Mouse (Mus musculus) limb, embryonic 11.5 days (tissue): ENCODE data around the gene Tbxas1. TPM values are rescaled to one million over a fixed set of nuclear protein-coding genes. Genes with fewer than 3 reads are reported as not detected.
A peak's percentile ranks its signal among the peaks of the same experiment; 100 is the strongest.

ENCODE experiments used
- ATAC-seq: fragments of 200-750 bp; cut with Nextera tagmentation; 2 replicates; pipeline ENCODE4 v1.8.0; 2017; ENCODE audit warnings: low read depth; ENCODE audit not compliant: insufficient number of reproducible peaks, low FRiP score, low TSS enrichment
- DNase-seq: peaks from one replicate; pipeline ENCODE4 v3.0.0-alpha.2; 2015; ENCODE audit warnings: low spot score
- H3K27ac ChIP-seq: fragments of 300-500 bp; sonication (generic); replicated peaks from 2 replicates; pipeline ENCODE4 v1.5.1; 2014; ENCODE audit warnings: low read depth, mild to moderate bottlenecking, low read length
- H3K27me3 ChIP-seq: fragments of 300-500 bp; sonication (generic); 2 replicates; pipeline ENCODE4 v1.6.1; 2014; ENCODE audit warnings: mild to moderate bottlenecking, low read length, mixed read lengths; ENCODE audit not compliant: control insufficient read depth, insufficient read depth
- H3K36me3 ChIP-seq: fragments of 300-500 bp; sonication (generic); 2 replicates; pipeline ENCODE4 v1.6.1; 2014; ENCODE audit warnings: mild to moderate bottlenecking, low read length, moderate library complexity, mixed read lengths; ENCODE audit not compliant: control insufficient read depth, insufficient read depth
- H3K4me1 ChIP-seq: fragments of 300-500 bp; sonication (generic); 2 replicates; pipeline ENCODE4 v1.6.1; 2014; ENCODE audit warnings: low read length, mixed read lengths; ENCODE audit not compliant: control insufficient read depth, insufficient read depth
- H3K4me2 ChIP-seq: fragments of 300-500 bp; sonication (generic); 2 replicates; pipeline ENCODE4 v1.6.1; 2014; ENCODE audit warnings: low read depth, mild to moderate bottlenecking, moderate library complexity; ENCODE audit not compliant: severe bottlenecking
- H3K4me3 ChIP-seq: fragments of 300-500 bp; sonication (generic); 2 replicates; pipeline ENCODE4 v1.5.1; 2014; ENCODE audit warnings: low read depth, low read length
- H3K9ac ChIP-seq: fragments of 300-500 bp; sonication (generic); 2 replicates; pipeline ENCODE4 v1.6.1; 2014; ENCODE audit warnings: mild to moderate bottlenecking, low read length
- H3K9me3 ChIP-seq: fragments of 300-500 bp; sonication (generic); 2 replicates; pipeline ENCODE4 v1.6.1; 2016; ENCODE audit warnings: low read length; ENCODE audit not compliant: control insufficient read depth
- WGBS: fragments of 180-500 bp; shearing (Covaris S2); extraction: QIAGEN DNeasy Blood & Tissue Kit; methylation state at CpG from one replicate; pipeline ENCODE4 v1.1.7; 2014; 5-methylcytosine and 5-hydroxymethylcytosine counted together
- polyA plus RNA-seq: library from polyadenylated mRNA; unstranded; fragments of >200 nt; fragmentation: Nextera tagmentation; extraction: Ambion mirVana; gene quantifications from 2 replicates; pipeline ENCODE4 v1.2.1, GENCODE M21; 2014

The Tbxas1 gene
- polyA plus RNA-seq, 1 experiment from 2014 or later, result 1.3 TPM

- no peak for ATAC-seq
- no peak for DNase-seq
- no peak overlapping the region for H3K9ac ChIP-seq
- no peak overlapping the region for H3K4me3 ChIP-seq
- no peaks in the 10 kb centered on the region for H3K27me3 ChIP-seq
- no peak overlapping the region for H3K4me2 ChIP-seq
- 75% methylated on average over 7 of the region's 7 CpGs for WGBS
- H3K27ac ChIP-seq, result 0 out of 2 replicates have a peak overlapping the region, but pooled peaks have one; percentile 10
- 0 out of 2 replicates have a peak, but pooled peaks cover 2% of the 10 kb centered on the region for H3K4me1 ChIP-seq
- no peaks in the 10 kb centered on the region for H3K36me3 ChIP-seq
- H3K9me3 ChIP-seq, result no peaks in the 10 kb centered on the region
Measured at GRCm38 (mm10) chr6:39025038-39025437, 149.8 kb downstream of the Tbxas1 start.

DNA sequence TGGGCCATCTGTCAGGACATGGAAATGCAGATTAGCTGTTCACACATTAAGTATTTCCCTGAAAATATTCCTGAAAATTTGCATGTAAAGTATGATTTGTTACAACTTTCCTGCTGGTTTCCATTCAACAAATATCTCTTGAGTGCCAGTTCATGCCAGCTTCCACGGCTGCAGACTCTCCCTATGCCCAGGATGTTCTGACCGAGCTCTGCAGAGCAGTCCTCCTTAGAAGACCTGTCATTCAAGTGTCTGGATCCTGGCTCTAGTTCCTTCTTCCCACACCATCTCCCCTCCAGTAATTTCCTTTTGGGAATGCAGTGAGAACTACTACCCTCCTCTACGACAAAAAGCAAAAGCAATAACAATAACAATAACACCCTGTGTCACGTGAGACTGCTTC is 155.5 kb downstream of the Tbxas1 start:
- H3K4me3 ChIP-seq, result no peak overlapping the region
- no peak overlapping the region for H3K27ac ChIP-seq
- WGBS, result 84% methylated on average over 4 of the region's 4 CpGs
- DNase-seq (no peak), ATAC-seq (no peak)
- H3K4me1 ChIP-seq, result no peaks in the 10 kb centered on the region
- H3K9ac ChIP-seq, result no peak overlapping the region
- no peak overlapping the region for H3K4me2 ChIP-seq
- H3K9me3 ChIP-seq, result no peaks in the 10 kb centered on the region
- H3K36me3 ChIP-seq, result no peaks in the 10 kb centered on the region
- H3K27me3 ChIP-seq, result no peaks in the 10 kb centered on the region

DNA sequence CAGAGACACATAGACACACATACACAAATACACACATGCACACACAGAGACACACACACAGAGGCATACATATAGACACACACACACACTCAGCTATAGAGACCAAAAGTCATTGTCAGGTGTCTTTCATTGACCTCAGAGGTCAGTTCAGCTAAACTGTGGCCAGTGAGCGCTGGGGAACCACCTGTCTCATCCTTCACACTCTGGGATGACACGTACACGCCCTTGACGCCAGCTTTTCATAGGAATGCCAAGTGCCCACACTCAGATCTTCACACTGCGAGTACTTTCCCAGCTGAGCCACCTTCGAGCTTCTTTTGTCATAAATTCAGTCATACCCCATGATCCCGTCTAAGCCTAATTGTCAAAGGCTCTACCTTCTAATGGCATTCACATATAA is 158.5 kb downstream of the Tbxas1 start:
- whole genome bisulfite sequencing, result 81% methylated on average over 7 of the region's 7 CpGs
- H3K4me2 ChIP-seq, result no peak overlapping the region

DNA sequence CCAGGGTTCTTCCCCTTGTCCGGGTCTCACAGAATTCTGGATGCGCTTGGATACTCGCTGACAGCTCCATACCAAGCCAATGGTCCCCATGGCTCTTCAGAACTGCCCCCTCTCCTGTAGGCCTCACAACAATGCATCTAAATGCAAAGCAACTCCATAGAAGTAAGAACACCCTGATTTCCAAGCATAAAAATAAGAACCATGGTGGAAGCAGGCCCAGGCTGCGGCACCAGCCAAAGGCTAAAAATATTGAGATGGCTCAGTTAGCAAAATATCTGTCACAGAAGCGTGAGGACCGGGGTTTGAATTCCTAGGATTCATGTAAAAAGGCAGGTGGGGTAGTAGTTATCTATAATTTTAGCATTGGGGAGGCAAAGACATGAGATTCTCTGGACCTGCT is 159.8 kb downstream of the Tbxas1 start:
- Histone ChIP-seq H3K27me3 (no peaks in the 10 kb centered on the region), H3K9ac (no peak overlapping the region), H3K4me3 (no peak overlapping the region), H3K9me3 (no peaks in the 10 kb centered on the region), H3K27ac (no peak overlapping the region), H3K36me3 (no peaks in the 10 kb centered on the region), H3K4me1 (peaks cover 9% of the 10 kb centered on the region; the same call in 1 of the 2 replicates), H3K4me2 (no peak overlapping the region)
- ATAC-seq (no peak), DNase-seq (no peak)
- WGBS, result 89% methylated on average over 6 of the region's 6 CpGs

More for the DNA sequence above, 158.5 kb downstream of the Tbxas1 start:
- H3K27me3 ChIP-seq, result no peaks in the 10 kb centered on the region
- H3K9me3 ChIP-seq, result no peaks in the 10 kb centered on the region
- no peak overlapping the region for H3K27ac ChIP-seq
- no peaks in the 10 kb centered on the region for H3K36me3 ChIP-seq
- no peak overlapping the region for H3K9ac ChIP-seq
- ATAC-seq, result no peak
- no peak overlapping the region for H3K4me3 ChIP-seq
- 0 out of 2 replicates have a peak, but pooled peaks cover 2% of the 10 kb centered on the region for H3K4me1 ChIP-seq
- no peak for DNase-seq

DNA sequence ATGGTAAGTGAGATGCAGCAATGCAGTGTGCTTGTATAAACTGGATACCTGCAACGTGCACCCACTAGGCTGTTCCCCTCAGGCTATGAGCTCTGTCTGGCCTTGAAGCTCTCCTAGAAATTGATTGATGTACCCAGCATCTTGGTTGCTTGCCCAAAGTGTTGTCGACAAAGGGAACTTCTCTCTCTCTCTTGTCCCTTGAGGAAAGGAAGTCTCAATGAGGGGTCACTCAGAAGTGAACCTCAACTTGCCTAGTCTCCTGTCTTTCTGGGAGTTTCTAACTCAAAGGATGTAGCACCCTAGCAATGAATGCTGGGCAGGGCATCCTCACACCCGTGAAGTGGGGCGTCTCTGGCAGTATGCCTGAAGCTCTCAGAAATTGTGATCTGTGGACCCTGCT is 161.0 kb downstream of the Tbxas1 start:
- H3K36me3 ChIP-seq, result no peaks in the 10 kb centered on the region
- WGBS, result 83% methylated on average over 4 of the region's 4 CpGs
- no peaks in the 10 kb centered on the region for H3K9me3 ChIP-seq
- no peak for DNase-seq
- H3K27ac ChIP-seq, result no peak overlapping the region
- no peak for ATAC-seq
- H3K4me2 ChIP-seq, result no peak overlapping the region
- peaks cover 9% of the 10 kb centered on the region; the same call in 1 of the 2 replicates for H3K4me1 ChIP-seq
- H3K27me3 ChIP-seq, result no peaks in the 10 kb centered on the region
- no peak overlapping the region for H3K9ac ChIP-seq
- H3K4me3 ChIP-seq, result no peak overlapping the region

- Histone ChIP-seq H3K9me3 (no peaks in the 10 kb centered on the region), H3K4me2 (no peak overlapping the region), H3K36me3 (no peaks in the 10 kb centered on the region), H3K9ac (no peak overlapping the region), H3K4me1 (peaks cover 9% of the 10 kb centered on the region; the same call in 1 of the 2 replicates), H3K27ac (no peak overlapping the region), H3K27me3 (no peaks in the 10 kb centered on the region), H3K4me3 (no peak overlapping the region)
- DNase-seq (no peak), ATAC-seq (no peak)
- 85% methylated on average over 9 of the region's 9 CpGs for WGBS
Measured at GRCm38 (mm10) chr6:39040451-39040850, 165.2 kb downstream of the Tbxas1 start.

- Histone ChIP-seq H3K9me3 (no peaks in the 10 kb centered on the region), H3K9ac (no peak overlapping the region), H3K4me1 (no peaks in the 10 kb centered on the region), H3K4me3 (no peak overlapping the region), H3K27ac (no peak overlapping the region), H3K27me3 (no peaks in the 10 kb centered on the region), H3K4me2 (no peak overlapping the region), H3K36me3 (no peaks in the 10 kb centered on the region)
- WGBS, result 74% methylated on average over 5 of the region's 5 CpGs
- DNase-seq (no peak), ATAC-seq (no peak)
Measured at GRCm38 (mm10) chr6:39049141-39049540, 173.9 kb downstream of the Tbxas1 start.

GRCm38 (mm10) chr6:39050836-39051235 is 175.6 kb downstream of the Tbxas1 start:
- no peaks in the 10 kb centered on the region for H3K36me3 ChIP-seq
- H3K4me1 ChIP-seq, result 0 out of 2 replicates have a peak, but pooled peaks cover 2% of the 10 kb centered on the region
- no peak overlapping the region for H3K4me3 ChIP-seq
- no peaks in the 10 kb centered on the region for H3K9me3 ChIP-seq
- no peaks in the 10 kb centered on the region for H3K27me3 ChIP-seq
- ATAC-seq (no peak), DNase-seq (no peak)
- no peak overlapping the region for H3K9ac ChIP-seq
- WGBS, result 82% methylated on average over 6 of the region's 6 CpGs
- no peak overlapping the region for H3K4me2 ChIP-seq
- H3K27ac ChIP-seq, result no peak overlapping the region
